Mouse (Mus musculus) forebrain, postnatal 0 days (tissue): ENCODE measurements at regions not wholly inside any gene's neighbourhood (a gene's known extent, or its start where the extent isn't known, plus 50 kb on each side); places are given as distances from the start of the nearest gene placed in this dataset.
"Not testable (repeated sequence)": the region's sequence is repeated elsewhere in the genome, so short reads cannot be mapped to it uniquely, and the experiment has no call there.

ENCODE experiments used
- ATAC-seq: fragments of 200-750 bp; cut with Nextera tagmentation; 2 replicates; pipeline ENCODE4 v1.8.0; 2017; ENCODE audit warnings: mild to moderate bottlenecking, moderate library complexity
- DNase-seq: peaks from one replicate; pipeline ENCODE4 v3.0.0-alpha.2; 2015
- H3K27ac ChIP-seq: fragments of 300-500 bp; sonication (generic); 2 replicates; pipeline ENCODE4 v1.5.1; 2014; ENCODE audit warnings: low read depth, mild to moderate bottlenecking, antibody characterized with exemption, low read length, moderate library complexity, mixed read lengths
- H3K27me3 ChIP-seq: fragments of 300-500 bp; sonication (generic); 2 replicates; pipeline ENCODE4 v1.6.1; 2014; ENCODE audit warnings: mild to moderate bottlenecking, low read length, mixed read lengths; ENCODE audit not compliant: insufficient read depth
- H3K36me3 ChIP-seq: fragments of 300-500 bp; sonication (generic); 2 replicates; pipeline ENCODE4 v1.6.1; 2014; ENCODE audit warnings: mild to moderate bottlenecking, moderate library complexity; ENCODE audit not compliant: insufficient read depth
- H3K4me1 ChIP-seq: fragments of 300-500 bp; sonication (generic); 2 replicates; pipeline ENCODE4 v1.6.1; 2014; ENCODE audit warnings: antibody characterized with exemption; ENCODE audit not compliant: insufficient read depth
- H3K4me2 ChIP-seq: fragments of 300-500 bp; sonication (generic); 2 replicates; pipeline ENCODE4 v1.6.1; 2014; ENCODE audit warnings: low read depth, mild to moderate bottlenecking, moderate library complexity
- H3K4me3 ChIP-seq: fragments of 300-500 bp; sonication (generic); 2 replicates; pipeline ENCODE4 v1.5.1; 2014; ENCODE audit warnings: low read depth, low read length, mixed read lengths
- H3K9ac ChIP-seq: fragments of 300-500 bp; sonication (generic); 2 replicates; pipeline ENCODE4 v1.6.1; 2014; ENCODE audit warnings: mild to moderate bottlenecking
- H3K9me3 ChIP-seq: fragments of 300-500 bp; sonication (generic); 2 replicates; pipeline ENCODE4 v1.6.1; 2016; ENCODE audit warnings: low read length
- CTCF ChIP-seq: sonication (generic); IDR thresholded peaks from 2 replicates; pipeline ENCODE4 v1.5.1; 2016; ENCODE audit warnings: antibody characterized with exemption, control low read depth, low read depth
- WGBS: fragments of 180-500 bp; shearing (Covaris S2); extraction: QIAGEN DNeasy Blood & Tissue Kit; methylation state at CpG from one replicate; pipeline ENCODE4 v1.1.7; 2014; 5-methylcytosine and 5-hydroxymethylcytosine counted together

DNA sequence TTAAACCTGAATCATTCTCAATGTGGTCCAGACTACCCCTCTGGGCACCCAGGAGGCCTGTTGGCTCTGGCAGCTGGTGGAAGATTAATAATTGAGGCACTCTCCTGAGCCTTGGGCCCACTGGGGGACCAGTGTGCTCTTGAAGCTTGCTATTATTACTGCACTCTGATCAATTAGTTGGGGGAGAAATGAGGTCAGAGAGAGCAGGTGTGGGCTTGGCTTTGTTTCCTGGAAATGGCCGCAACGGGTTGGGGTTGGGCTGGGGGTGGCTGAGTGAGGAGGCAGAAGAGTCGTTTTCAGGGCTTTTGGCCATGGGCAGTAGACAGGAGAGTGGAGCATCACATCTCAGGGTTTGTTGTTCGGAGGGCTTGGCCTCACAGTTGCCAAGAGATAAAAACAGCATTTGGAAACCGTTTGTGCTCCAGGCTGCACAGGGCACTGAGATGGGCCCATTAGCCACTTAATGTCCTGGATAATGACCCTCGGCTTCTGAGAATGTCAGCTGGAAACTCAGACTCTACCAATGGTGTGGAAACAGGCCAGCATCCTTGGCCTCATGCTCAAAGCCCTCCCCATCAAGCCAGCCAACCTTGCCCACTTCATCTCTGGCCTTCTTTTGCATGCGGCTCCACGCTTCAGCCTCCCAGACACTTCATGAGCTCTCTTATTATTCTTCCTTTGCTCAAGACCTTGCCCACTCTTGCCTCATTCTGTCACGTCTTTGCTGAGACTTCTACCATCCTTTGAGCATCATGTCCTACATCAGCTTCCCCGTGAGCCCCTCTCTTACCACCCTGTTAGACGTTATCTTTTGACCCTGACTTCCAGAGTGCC lies 118.1 kb downstream of the Dmrta2 start:
- H3K4me1 ChIP-seq = no peaks in the 10 kb centered on the region
- no peaks in the 10 kb centered on the region for H3K9me3 ChIP-seq
- ATAC-seq = no peak; the same call in 1 of the 2 replicates
- H3K36me3 ChIP-seq = no peaks in the 10 kb centered on the region
- no peaks in the 10 kb centered on the region for H3K27me3 ChIP-seq
- no peak for DNase-seq
- H3K4me3 ChIP-seq = no peak overlapping the region
- TF ChIP-seq CTCF = no peak
- H3K9ac ChIP-seq = no peak overlapping the region
- H3K27ac ChIP-seq = no peak overlapping the region
- 75% methylated on average over 11 of the region's 11 CpGs for WGBS
- no peak overlapping the region for H3K4me2 ChIP-seq

- WGBS = 97% methylated on average over 6 of the region's 7 CpGs
- H3K36me3 ChIP-seq, H3K27ac ChIP-seq, DNase-seq, H3K9me3 ChIP-seq, H3K4me1 ChIP-seq, H3K4me3 ChIP-seq, ATAC-seq, H3K9ac ChIP-seq, H3K4me2 ChIP-seq, H3K27me3 ChIP-seq: not testable (repeated sequence)
Measured at GRCm38 (mm10) chr4:110104119-110104518, 126.3 kb downstream of the Dmrta2 start.

GRCm38 (mm10) chr4:110106620-110107243 lies 128.9 kb downstream of the Dmrta2 start:
- H3K4me1 ChIP-seq = no peaks in the 10 kb centered on the region
- no peak for DNase-seq
- TF ChIP-seq CTCF = no peak
- no peak overlapping the region for H3K4me3 ChIP-seq
- H3K27me3 ChIP-seq = no peaks in the 10 kb centered on the region
- H3K27ac ChIP-seq = no peak overlapping the region
- H3K9me3 ChIP-seq = no peaks in the 10 kb centered on the region
- H3K4me2 ChIP-seq = no peak overlapping the region
- WGBS = 65% methylated on average over 7 of the region's 7 CpGs
- ATAC-seq = peak; percentile 47; the same call in 1 of the 2 replicates
- no peak overlapping the region for H3K9ac ChIP-seq
- H3K36me3 ChIP-seq = no peaks in the 10 kb centered on the region

DNA sequence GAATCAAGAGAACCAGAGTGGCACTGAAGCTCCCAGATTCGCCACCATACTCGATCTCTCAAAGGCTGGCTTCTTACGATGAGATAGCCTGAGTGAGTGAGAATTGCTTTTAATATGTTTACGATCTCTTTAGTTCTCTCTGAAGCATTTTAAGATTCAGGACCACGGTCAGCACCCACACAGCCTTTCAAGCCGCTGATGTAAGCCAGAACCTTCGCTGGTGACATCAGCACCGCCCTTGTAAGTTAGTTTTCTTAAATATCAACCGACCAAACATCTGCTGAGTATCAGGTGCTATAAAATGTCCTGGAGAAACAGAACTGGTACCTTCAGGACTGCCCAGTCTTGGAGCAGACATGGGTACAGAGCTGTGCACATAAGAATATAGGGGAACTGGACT lies 141.6 kb downstream of the Dmrta2 start:
- no peaks in the 10 kb centered on the region for H3K27me3 ChIP-seq
- no peak overlapping the region for H3K27ac ChIP-seq
- no peak overlapping the region for H3K4me2 ChIP-seq
- ATAC-seq (no peak), DNase-seq (no peak)
- TF ChIP-seq CTCF = no peak
- 0 out of 2 replicates have a peak, but pooled peaks cover 3% of the 10 kb centered on the region for H3K4me1 ChIP-seq
- H3K4me3 ChIP-seq = no peak overlapping the region
- H3K9ac ChIP-seq = no peak overlapping the region
- H3K9me3 ChIP-seq = no peaks in the 10 kb centered on the region
- 44% methylated on average over 9 of the region's 9 CpGs for WGBS
- no peaks in the 10 kb centered on the region for H3K36me3 ChIP-seq

DNA sequence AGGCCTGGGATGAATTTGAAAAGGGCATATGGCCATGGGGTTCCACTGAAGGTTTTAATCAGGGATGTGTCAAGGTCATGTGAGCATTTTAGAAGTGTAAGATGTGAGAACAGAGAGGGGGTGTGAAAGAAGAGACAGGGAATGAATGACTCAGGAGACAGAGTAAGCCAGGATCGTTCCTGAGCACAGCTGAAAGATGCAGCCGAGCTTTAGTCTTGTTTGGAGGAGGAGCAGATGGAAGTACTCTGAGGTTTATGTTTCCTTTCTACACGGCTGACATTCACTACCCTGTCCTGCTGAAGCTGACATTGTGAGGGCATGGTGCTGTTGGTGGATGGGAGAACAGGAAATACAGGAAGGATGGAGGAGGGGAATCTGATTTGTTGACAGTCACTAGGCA lies 142.0 kb downstream of the Dmrta2 start:
- no peak overlapping the region for H3K9ac ChIP-seq
- no peaks in the 10 kb centered on the region for H3K36me3 ChIP-seq
- no peak overlapping the region for H3K27ac ChIP-seq
- H3K27me3 ChIP-seq = no peaks in the 10 kb centered on the region
- no peak for TF ChIP-seq CTCF
- 54% methylated on average over 3 of the region's 3 CpGs for WGBS
- H3K4me1 ChIP-seq = 0 out of 2 replicates have a peak, but pooled peaks cover 3% of the 10 kb centered on the region
- no peaks in the 10 kb centered on the region for H3K9me3 ChIP-seq
- no peak overlapping the region for H3K4me2 ChIP-seq
- no peak for DNase-seq
- H3K4me3 ChIP-seq = no peak overlapping the region
- no peak; the same call in 1 of the 2 replicates for ATAC-seq

DNA sequence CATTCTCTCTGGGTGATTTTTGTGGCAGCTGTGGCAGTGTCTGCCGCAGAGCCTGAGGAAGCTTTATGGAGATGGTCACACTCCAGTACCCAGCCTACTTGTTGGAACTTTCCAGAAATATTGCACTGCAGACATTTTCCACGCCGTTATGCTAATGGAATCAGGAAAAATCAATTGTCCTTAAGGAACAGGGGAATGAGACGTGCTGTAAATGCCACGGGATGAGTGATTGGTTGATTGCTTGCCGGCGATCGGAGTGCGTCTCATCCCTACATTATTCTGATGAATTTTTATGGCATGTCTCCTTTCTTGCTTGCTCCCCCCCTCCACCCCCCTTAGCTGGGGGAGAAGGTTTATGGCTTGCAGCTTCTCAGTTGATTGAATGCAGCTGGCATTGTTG lies 142.9 kb downstream of the Dmrta2 start:
- ATAC-seq (peak; percentile 51; the same call in 1 of the 2 replicates), DNase-seq (peak; percentile 20)
- no peak overlapping the region for H3K27ac ChIP-seq
- 50% methylated on average over 9 of the region's 9 CpGs for WGBS
- H3K4me2 ChIP-seq = no peak overlapping the region
- H3K27me3 ChIP-seq = no peaks in the 10 kb centered on the region
- no peak overlapping the region for H3K4me3 ChIP-seq
- H3K9me3 ChIP-seq = no peaks in the 10 kb centered on the region
- no peak overlapping the region; the same call in 1 of the 2 replicates for H3K9ac ChIP-seq
- TF ChIP-seq CTCF = no peak
- no peaks in the 10 kb centered on the region for H3K36me3 ChIP-seq
- 0 out of 2 replicates have a peak, but pooled peaks cover 3% of the 10 kb centered on the region for H3K4me1 ChIP-seq

DNA sequence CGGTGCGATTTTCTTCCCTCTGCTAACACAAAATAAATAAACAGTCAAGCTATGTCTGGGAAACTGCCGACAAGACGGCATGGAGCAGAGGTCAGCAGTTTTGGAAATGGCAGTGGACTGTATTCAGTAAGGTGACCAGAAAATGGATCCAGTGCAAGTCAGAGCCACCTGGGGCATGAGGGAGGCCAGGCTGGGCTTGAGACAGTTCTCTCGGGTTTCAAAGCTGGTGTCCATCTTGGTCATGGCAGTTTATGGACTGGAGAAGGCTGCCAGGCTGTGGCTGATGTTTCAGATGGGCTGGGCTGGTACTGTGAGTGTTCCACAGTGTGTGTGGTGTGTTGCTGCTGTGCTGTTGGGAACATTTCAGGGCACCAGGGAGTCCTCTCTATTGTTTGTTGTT lies 143.6 kb downstream of the Dmrta2 start:
- Histone ChIP-seq H3K9ac (no peak overlapping the region; the same call in 1 of the 2 replicates), H3K36me3 (no peaks in the 10 kb centered on the region), H3K27ac (no peak overlapping the region), H3K4me1 (0 out of 2 replicates have a peak, but pooled peaks cover 3% of the 10 kb centered on the region), H3K4me2 (no peak overlapping the region), H3K27me3 (no peaks in the 10 kb centered on the region), H3K4me3 (no peak overlapping the region), H3K9me3 (no peaks in the 10 kb centered on the region)
- no peak for TF ChIP-seq CTCF
- WGBS = 27% methylated on average over 5 of the region's 5 CpGs
- ATAC-seq (no peak), DNase-seq (no peak)
